Mouse (Mus musculus): Measurements from ENCODE around the gene Krt19. TPM values are rescaled to one million over a fixed set of nuclear protein-coding genes. Genes with fewer than 3 reads are reported as not detected.

Gene Krt19
- polyA plus RNA-seq (2017; shearing (Covaris generic)): not detected

GRCm38 (mm10) chr11:100148615-100149330 lies at the start of gene Krt19:
Gene Krt19 (minus strand): TSS chr11:100148665.

GRCm38 (mm10) chr11:100192992-100193391 lies 44.5 kb upstream of the Krt19 start, which contains the start of gene Krt9:
Gene Krt9 (minus strand): TSS chr11:100193246.

GRCm38 (mm10) chr11:100135731-100136130 lies 12.7 kb downstream of the Krt19 start, which contains the start of gene Krt15:
Gene Krt15 (minus strand): TSS chr11:100135928.

GRCm38 (mm10) chr11:100121466-100121865 lies 27.0 kb downstream of the Krt19 start, which contains the start of gene Krt13:
Gene Krt13 (minus strand): TSS chr11:100121566.

DNA sequence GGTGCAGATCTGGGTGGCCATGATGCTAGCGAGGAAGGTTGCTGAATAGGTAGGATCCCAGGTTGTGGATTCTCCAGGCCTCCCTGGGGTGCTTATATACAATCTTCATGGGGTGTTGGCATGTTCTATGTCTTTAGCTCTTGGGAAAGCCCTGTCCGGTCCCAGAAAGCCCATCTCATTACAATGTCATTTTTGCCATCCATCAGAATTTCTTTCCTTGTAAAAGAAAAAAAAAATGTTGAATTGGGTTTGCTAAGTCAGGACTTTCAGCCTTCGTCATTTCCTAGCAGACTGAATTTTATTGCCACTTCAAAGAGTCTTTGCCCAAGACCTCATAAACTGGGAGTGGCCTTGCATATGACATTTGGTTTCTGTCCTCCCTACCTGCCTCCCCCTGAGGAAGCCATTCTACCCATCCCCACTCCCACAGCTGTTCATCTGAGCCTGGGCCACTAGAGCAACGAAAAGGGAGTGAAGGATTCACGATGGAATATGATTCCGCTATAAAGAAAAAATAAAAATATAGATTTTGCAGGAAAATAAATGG lies 42.8 kb downstream of the Krt19 start, which contains the start of gene Krt36:
Gene Krt36, minus strand, starts transcription at position 51 of the 547 bp plus-strand sequence.

GRCm38 (mm10) chr11:100096141-100096540 lies 52.3 kb downstream of the Krt19 start, which contains the start of gene Krt35:
Gene Krt35 (minus strand): TSS chr11:100096241.

Other genes with a start within 250 kb of the Krt19 start
- not detected for gene Krtap31-1, start 240.7 kb downstream of the Krt19 start, polyA plus RNA-seq (2017; shearing (Covaris generic))
- not detected for gene Gm11565, start 233.9 kb downstream of the Krt19 start, polyA plus RNA-seq (2017; shearing (Covaris generic))
- not detected for gene Krtap31-2, start 212.4 kb downstream of the Krt19 start, polyA plus RNA-seq (2017; shearing (Covaris generic))
- not detected for gene Krtap9-5, start 200.2 kb downstream of the Krt19 start, polyA plus RNA-seq (2017; shearing (Covaris generic))
- not detected for gene Krtap29-1, start 169.6 kb downstream of the Krt19 start, polyA plus RNA-seq (2017; shearing (Covaris generic))
- not detected for gene Krtap16-1, start 162.1 kb downstream of the Krt19 start, polyA plus RNA-seq (2017; shearing (Covaris generic))
- not detected for gene Krtap17-1, start 154.7 kb downstream of the Krt19 start, polyA plus RNA-seq (2017; shearing (Covaris generic))
- not detected for gene Krt33a, start 132.5 kb downstream of the Krt19 start, polyA plus RNA-seq (2017; shearing (Covaris generic))
- gene Krt33b, start 118.8 kb downstream of the Krt19 start, polyA plus RNA-seq (2017; shearing (Covaris generic)): not detected
- gene Krt34, start 107.1 kb downstream of the Krt19 start, polyA plus RNA-seq (2017; shearing (Covaris generic)): not detected
- not detected for gene Krt31, start 98.1 kb downstream of the Krt19 start, polyA plus RNA-seq (2017; shearing (Covaris generic))
- not detected for gene Krt32, start 60.4 kb downstream of the Krt19 start, polyA plus RNA-seq (2017; shearing (Covaris generic))
- not detected for gene Krt35, start 52.4 kb downstream of the Krt19 start, polyA plus RNA-seq (2017; shearing (Covaris generic))
- not detected for gene Krt36, start 43.0 kb downstream of the Krt19 start, polyA plus RNA-seq (2017; shearing (Covaris generic))
- gene Krt13, start 27.1 kb downstream of the Krt19 start, polyA plus RNA-seq (2017; shearing (Covaris generic)): not detected
- not detected for gene Krt15, start 12.7 kb downstream of the Krt19 start, polyA plus RNA-seq (2017; shearing (Covaris generic))
- not detected for gene Krt9, start 44.6 kb upstream of the Krt19 start, polyA plus RNA-seq (2017; shearing (Covaris generic))
- not detected for gene Krt14, start 58.9 kb upstream of the Krt19 start, polyA plus RNA-seq (2017; shearing (Covaris generic))
- gene Krt16, start 100.2 kb upstream of the Krt19 start, polyA plus RNA-seq (2017; shearing (Covaris generic)): not detected
- gene Krt17, start 112.4 kb upstream of the Krt19 start, polyA plus RNA-seq (2017; shearing (Covaris generic)): 0.30 TPM
- not detected for gene Krt42, start 121.2 kb upstream of the Krt19 start, polyA plus RNA-seq (2017; shearing (Covaris generic))
- 2,424 TPM for gene Eif1, start 171.2 kb upstream of the Krt19 start, polyA plus RNA-seq (2017; shearing (Covaris generic))
- not detected for gene Gast, start 185.7 kb upstream of the Krt19 start, polyA plus RNA-seq (2017; shearing (Covaris generic))
- 2.1 TPM for gene Hap1, start 207.5 kb upstream of the Krt19 start, polyA plus RNA-seq (2017; shearing (Covaris generic))
- gene Jup, start 249.1 kb upstream of the Krt19 start, polyA plus RNA-seq (2017; shearing (Covaris generic)): 2.8 TPM